Mouse (Mus musculus): Measurements from ENCODE around the gene Zfp775. TPM values are rescaled to one million over a fixed set of nuclear protein-coding genes. Genes with fewer than 3 reads are reported as not detected.

Zfp775 gene
- polyA plus RNA-seq, 1 experiment from 2014 or later: 8.7 TPM

DNA sequence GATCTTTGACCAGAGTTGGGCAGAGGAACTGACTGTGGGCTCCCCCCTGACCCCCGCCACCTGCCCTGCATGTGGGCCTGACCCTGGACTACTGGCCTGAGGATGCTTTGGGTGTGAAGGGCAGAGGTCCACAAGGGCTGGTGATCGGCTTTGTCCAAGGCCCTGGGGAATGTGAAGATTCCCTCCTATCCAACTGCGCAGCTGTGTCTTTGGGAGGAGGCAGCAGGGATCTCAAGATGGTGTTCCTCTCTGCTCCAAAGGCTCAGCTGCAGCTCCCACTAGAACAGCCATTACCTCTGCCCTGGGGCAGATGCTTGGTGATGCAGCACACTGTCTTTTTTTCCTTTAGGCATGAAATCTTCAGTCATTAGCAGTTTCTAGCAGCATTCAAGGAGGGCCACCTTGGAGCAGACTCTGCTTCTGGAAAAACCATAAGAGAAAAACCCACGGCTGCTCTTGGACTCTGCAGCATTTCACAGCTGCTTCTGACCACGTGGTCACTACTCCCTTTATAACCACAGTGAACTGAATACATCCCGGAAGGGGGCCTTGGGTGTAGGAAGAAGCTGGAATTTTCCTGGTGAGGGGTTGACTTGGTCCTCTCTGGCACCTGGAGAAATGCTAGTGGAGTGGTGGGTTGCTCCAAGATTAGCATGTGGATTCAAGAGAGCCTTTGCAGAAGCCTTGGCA, 36.1 kb downstream of the Zfp775 start:
- no peak for ATAC-seq
- H3K27me3 ChIP-seq: no peaks in the 10 kb centered on the region
- no peak for TF ChIP-seq CTCF (IDR thresholded peaks at IDR 0.05)
- in situ Hi-C loops (cut with MboI; ENCODE audit: low pct_unique_long_range_greater_than_20kb): no loop called here
- ChIA-PET CTCF (interaction anchor here (1.0 kb wide), 1 partner anchor 45 kb away, joined by 3 read pairs; the partner anchor contains the start of genes Gm44965 and Repin1), POLR2A (interaction anchor here (1.2 to 1.7 kb wide), 2 partner anchors 10 to 45 kb away, joined by 3 to 4 read pairs; partner anchors contain the start of gene Repin1)
- no peak for DNase-seq (ENCODE audit: low read depth, low spot score)

DNA sequence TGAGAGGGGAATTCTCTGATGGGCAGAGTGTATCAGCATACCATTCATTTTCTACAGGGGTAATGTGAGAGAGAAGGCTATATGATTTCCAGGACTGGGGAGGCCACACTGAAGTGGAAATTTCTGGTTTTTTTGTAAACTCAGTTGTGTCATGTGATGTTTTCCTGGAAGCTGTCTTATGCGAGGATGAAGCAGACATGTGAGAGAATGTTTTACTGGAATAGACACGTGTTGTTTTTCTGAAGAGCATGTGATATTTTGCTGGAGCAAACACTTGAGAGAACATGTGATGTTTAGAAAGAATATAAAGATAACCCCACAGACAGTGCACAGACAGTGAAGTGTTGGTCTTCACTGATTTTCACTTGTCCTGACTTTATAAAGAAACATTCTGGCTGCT, 36.7 kb downstream of the Zfp775 start:
- ATAC-seq (no peak), DNase-seq (ENCODE audit: low read depth, low spot score) (no peak)
- H3K27me3 ChIP-seq: no peaks in the 10 kb centered on the region
- in situ Hi-C loops (cut with MboI; ENCODE audit: low pct_unique_long_range_greater_than_20kb): no loop called here
- TF ChIP-seq CTCF (IDR thresholded peaks at IDR 0.05): no peak
- ChIA-PET CTCF (interaction anchor here (1.0 kb wide), 1 partner anchor 45 kb away, joined by 3 read pairs; the partner anchor contains the start of genes Gm44965 and Repin1), POLR2A (no interaction called here)

DNA sequence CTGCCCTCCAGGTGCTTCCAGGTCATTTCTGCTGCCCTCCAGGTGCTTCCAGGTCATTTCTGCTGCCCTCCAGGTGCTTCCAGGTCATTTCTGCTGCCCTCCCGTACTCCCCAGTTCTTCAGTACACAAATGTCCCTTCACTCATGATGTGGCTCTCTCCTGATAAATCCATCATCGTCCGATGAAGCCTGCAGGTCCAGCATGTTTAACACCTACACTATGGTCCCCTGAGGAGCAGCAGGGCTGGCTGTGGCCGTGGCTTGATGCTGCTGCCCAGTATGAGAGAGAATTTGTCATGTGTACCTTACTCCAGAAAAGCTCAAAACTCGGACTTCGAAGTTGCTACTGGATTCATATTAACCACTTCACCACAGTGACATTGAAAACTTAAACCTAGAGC, 39.5 kb downstream of the Zfp775 start:
- ChIA-PET CTCF (interaction anchor here (2.3 kb wide), 1 partner anchor 59 kb away, joined by 13 read pairs; no protein-coding TSS in a partner anchor), POLR2A (no interaction called here)
- no peak for DNase-seq (ENCODE audit: low read depth, low spot score)
- no peak for ATAC-seq
- TF ChIP-seq CTCF (IDR thresholded peaks at IDR 0.05): no peak
- in situ Hi-C loops (cut with MboI; ENCODE audit: low pct_unique_long_range_greater_than_20kb): loop anchor here (5.0 kb wide), 2 partner anchors 59 to 464 kb away; no protein-coding TSS in a partner anchor
- no peaks in the 10 kb centered on the region for H3K27me3 ChIP-seq

DNA sequence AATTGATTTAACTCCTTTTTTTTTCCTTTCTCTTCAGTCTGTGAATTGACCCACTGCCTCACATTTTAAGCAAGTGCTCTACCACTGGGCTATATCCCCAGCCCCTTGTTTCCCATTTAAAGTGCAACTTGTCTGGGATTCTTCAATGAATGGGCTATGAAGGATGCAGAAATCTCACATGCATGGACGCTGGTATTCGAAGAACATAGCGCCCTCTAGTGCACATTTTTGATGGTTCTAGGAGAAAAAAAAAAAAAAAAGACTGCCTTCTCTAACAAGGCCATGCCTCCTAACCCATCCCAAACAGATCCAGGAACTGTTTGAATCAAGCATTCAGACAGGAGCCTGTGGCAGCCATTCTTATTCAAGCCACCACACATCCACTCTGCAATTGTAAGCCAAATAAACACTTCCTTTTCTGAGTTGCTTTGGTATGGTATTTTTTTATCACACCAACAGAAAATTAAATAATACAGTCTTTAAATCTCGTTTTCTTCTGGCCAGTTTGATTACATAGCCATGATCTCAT, 41.0 kb downstream of the Zfp775 start:
- in situ Hi-C loops (cut with MboI; ENCODE audit: low pct_unique_long_range_greater_than_20kb): loop anchor here (5.0 kb wide), 2 partner anchors 61 to 466 kb away; no protein-coding TSS in a partner anchor
- TF ChIP-seq CTCF (IDR thresholded peaks at IDR 0.05): peak; percentile 70
- no peaks in the 10 kb centered on the region for H3K27me3 ChIP-seq
- ATAC-seq: no peak
- ChIA-PET CTCF (interaction anchor here (0.9 to 2.3 kb wide), 3 partner anchors 60 to 212 kb away, joined by 3 to 13 read pairs (median 5); no protein-coding TSS in a partner anchor), POLR2A (interaction anchor here (0.6 kb wide), 1 partner anchor 86 kb away, joined by 3 read pairs; no protein-coding TSS in a partner anchor)
- DNase-seq (ENCODE audit: low read depth, low spot score): no peak

DNA sequence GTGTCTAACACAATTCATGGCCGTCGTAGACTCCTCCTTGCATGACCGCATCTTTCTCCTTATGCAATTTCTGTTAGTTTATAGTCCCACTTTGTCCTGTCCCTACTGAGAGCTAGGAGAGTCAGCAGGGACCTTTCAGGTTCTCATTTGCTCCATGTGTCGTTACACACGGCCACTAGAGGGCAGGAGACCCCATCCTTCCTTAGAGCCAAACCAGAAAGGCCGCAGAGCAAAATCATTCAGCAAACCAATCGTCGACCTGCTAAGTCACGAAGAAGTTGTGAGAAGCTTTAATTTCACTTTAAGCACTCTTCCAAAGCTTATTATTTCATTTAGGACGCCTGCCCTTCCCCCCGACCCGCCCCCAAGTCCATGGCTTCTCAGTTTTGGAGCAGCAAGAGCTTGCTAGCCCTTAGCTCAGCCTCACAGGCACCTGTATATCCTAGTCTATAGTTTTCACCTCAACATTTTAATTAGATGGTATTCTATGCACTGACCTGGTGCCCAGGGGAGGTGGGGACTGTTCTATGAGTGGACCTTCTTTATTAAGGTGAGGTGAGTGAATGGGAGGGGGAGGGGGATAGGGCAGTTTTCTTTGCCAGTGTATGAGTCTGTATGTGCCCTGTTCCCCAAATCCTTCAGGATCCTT, 43.9 kb downstream of the Zfp775 start:
- in situ Hi-C loops (cut with MboI; ENCODE audit: low pct_unique_long_range_greater_than_20kb): loop anchor here (5.0 kb wide), 3 partner anchors 127 to 317 kb away; partner anchors contain the start of gene Gimap3
- ChIA-PET CTCF (interaction anchor here (0.7 to 5.6 kb wide), 34 partner anchors 12 to 468 kb away, joined by 3 to 66 read pairs (median 4); partner anchors contain the start of genes Gimap3, Gimap4, Gimap5 and Gm44965), POLR2A (interaction anchor here (1.3 kb wide), 1 partner anchor 196 kb away, joined by 4 read pairs; the partner anchor contains the start of gene Tmem176b)
- no peaks in the 10 kb centered on the region for H3K27me3 ChIP-seq
- ATAC-seq (peak; percentile 45), DNase-seq (ENCODE audit: low read depth, low spot score) (no peak)
- peak; percentile 92 for TF ChIP-seq CTCF (IDR thresholded peaks at IDR 0.05)

DNA sequence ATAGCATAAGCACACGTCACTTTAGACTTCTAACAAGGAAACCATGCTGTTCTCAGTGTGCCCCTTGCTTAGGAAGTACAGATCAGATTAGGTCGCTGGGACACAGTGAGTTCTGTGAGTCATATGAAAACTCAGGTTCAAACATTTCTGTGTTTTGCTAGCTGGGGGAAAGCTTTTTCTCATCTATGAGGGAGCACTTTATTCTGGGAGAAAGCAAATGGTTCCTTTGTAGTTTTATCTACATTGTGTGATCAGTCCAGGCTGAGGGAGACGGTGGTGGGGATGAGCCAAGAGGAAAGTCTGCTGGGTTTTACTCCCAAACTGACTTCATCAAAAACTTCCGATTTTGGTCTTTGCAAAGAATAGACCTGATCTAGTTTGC, 44.4 kb downstream of the Zfp775 start:
- no peaks in the 10 kb centered on the region for H3K27me3 ChIP-seq
- DNase-seq (ENCODE audit: low read depth, low spot score) (no peak), ATAC-seq (no peak)
- POLR2A ChIA-PET: interaction anchor here (1.3 kb wide), 1 partner anchor 196 kb away, joined by 4 read pairs; the partner anchor contains the start of gene Tmem176b
- CTCF ChIA-PET: interaction anchor here (0.8 to 5.6 kb wide), 41 partner anchors 11 to 317 kb away, joined by 3 to 66 read pairs (median 4); partner anchors contain the start of genes Gimap3, Gimap4, Gimap5 and Gm44965
- in situ Hi-C loops (cut with MboI; ENCODE audit: low pct_unique_long_range_greater_than_20kb): loop anchor here (5.0 kb wide), 3 partner anchors 126 to 316 kb away; partner anchors contain the start of gene Gimap3
- no peak for TF ChIP-seq CTCF (IDR thresholded peaks at IDR 0.05)

DNA sequence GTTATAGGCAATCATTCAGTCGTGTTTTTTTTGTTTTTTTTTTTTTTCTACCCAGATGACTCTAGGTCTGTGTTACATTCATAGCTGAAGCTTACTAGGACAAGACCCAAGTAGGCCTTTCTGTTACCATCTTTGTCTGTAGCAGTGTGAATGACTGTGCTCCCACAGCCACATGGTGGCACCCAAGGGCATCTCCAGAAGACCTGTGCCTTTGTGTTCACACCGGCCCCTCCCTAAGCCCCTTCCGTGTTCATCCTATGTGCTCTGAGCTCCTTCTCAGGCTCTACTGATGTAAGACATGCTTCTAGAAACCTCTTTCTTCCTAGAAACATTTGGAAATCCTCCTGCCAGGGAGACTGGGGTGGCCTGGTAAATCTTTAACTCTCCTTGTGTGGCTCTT, 45.1 kb downstream of the Zfp775 start, which contains the start of gene Gimap8:
TSS of gene Gimap8 (plus strand) at position 240 of the 400 bp plus-strand sequence.
- H3K27me3 ChIP-seq: no peaks in the 10 kb centered on the region
- ATAC-seq: peak; percentile 36
- no peak for DNase-seq (ENCODE audit: low read depth, low spot score)
- ChIA-PET POLR2A (interaction anchor here (0.6 to 1.0 kb wide), 2 partner anchors 33 to 78 kb away, joined by 4 read pairs; no protein-coding TSS in a partner anchor), CTCF (interaction anchor here (0.7 to 5.6 kb wide), 30 partner anchors 18 to 336 kb away, joined by 3 to 66 read pairs (median 4); partner anchors contain the start of genes Gimap3, Gimap4, Gm44965 and Repin1)
- in situ Hi-C loops (cut with MboI; ENCODE audit: low pct_unique_long_range_greater_than_20kb): loop anchor here (5.0 kb wide), 3 partner anchors 125 to 315 kb away; partner anchors contain the start of gene Gimap3
- peak; percentile 77 for TF ChIP-seq CTCF (IDR thresholded peaks at IDR 0.05)

DNA sequence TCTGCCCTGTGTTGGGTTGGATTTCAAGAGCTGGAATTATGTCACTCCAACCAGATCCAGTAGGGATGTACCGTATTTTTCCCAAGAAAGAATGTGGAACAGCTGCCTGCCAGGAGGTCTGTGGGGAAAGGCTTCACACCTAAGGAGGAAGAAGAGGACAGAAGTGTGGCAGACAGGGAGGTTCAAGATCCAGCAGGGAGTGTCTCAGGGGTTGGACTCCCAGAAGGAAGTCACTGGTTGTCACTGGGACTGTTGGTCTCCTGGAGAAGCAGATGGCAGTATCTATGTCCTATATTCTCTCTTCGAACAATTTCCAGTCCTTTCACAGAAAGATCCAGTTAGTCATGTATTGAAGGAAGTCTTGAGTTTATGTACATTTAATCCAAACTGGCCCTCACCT, 45.7 kb downstream of the Zfp775 start:
- no peak for ATAC-seq
- in situ Hi-C loops (cut with MboI; ENCODE audit: low pct_unique_long_range_greater_than_20kb): loop anchor here (5.0 kb wide), 3 partner anchors 125 to 315 kb away; partner anchors contain the start of gene Gimap3
- CTCF ChIA-PET: interaction anchor here (0.7 to 5.6 kb wide), 21 partner anchors 18 to 335 kb away, joined by 3 to 66 read pairs (median 4); partner anchors contain the start of genes Gimap3, Gm44965, Repin1 and Tmem176b

DNA sequence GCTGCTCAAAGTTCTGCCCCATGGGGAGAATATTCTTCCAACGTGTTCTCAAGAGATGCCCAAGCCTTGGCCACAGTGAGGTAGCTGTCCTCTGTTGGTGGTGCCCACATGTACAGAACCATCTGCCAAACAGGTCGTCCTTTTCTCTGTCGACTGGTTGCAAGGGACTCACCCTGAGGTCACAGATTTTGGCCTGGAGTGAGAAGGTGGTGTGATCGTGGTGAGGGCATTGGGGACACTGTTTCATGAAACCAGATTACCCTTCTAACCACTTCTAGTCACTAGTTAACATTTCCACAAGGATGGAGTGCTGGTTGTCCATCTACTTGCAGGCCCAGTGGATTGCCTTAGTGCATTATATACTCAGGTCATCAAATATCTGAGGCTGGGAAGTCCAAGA, 46.9 kb downstream of the Zfp775 start:
- ChIA-PET POLR2A (no interaction called here), CTCF (interaction anchor here (5.6 kb wide), 1 partner anchor 124 kb away, joined by 66 read pairs; the partner anchor contains the start of gene Gimap3)
- no peak for TF ChIP-seq CTCF (IDR thresholded peaks at IDR 0.05)
- in situ Hi-C loops (cut with MboI; ENCODE audit: low pct_unique_long_range_greater_than_20kb): loop anchor here (5.0 kb wide), 3 partner anchors 124 to 314 kb away; partner anchors contain the start of gene Gimap3
- DNase-seq (ENCODE audit: low read depth, low spot score) (no peak), ATAC-seq (no peak)
- H3K27me3 ChIP-seq: no peaks in the 10 kb centered on the region

More for the DNA sequence above, 45.7 kb downstream of the Zfp775 start:
- POLR2A ChIA-PET: interaction anchor here (1.0 kb wide), 1 partner anchor 78 kb away, joined by 4 read pairs; no protein-coding TSS in a partner anchor
- TF ChIP-seq CTCF (IDR thresholded peaks at IDR 0.05): no peak
- H3K27me3 ChIP-seq: no peaks in the 10 kb centered on the region
- DNase-seq (ENCODE audit: low read depth, low spot score): no peak
